Mouse (Mus musculus) CH12.LX (cell line): Measurements from ENCODE around the gene Sp3. TPM values are rescaled to one million over a fixed set of nuclear protein-coding genes. Genes with fewer than 3 reads are reported as not detected.
"Not testable (repeated sequence)": the region's sequence is repeated elsewhere in the genome, so short reads cannot be mapped to it uniquely, and the experiment has no call there.

Source experiments
- DNase-seq: peaks from one replicate; pipeline ENCODE4 v3.0.0-alpha.2; 2013; ENCODE audit errors: extremely low read depth
- H3K27ac ChIP-seq: 2 replicates; pipeline ENCODE4 v1.5.1; 2012; ENCODE audit warnings: low read depth, mild to moderate bottlenecking, control low read depth, moderate library complexity; ENCODE audit not compliant: insufficient read depth
- H3K27me3 ChIP-seq: replicated peaks from 2 replicates; pipeline ENCODE3; 2012; ENCODE audit warnings: inconsistent platforms
- H3K36me3 ChIP-seq, 2 experiments: replicated peaks in 1 of 2; 2 replicates each; pipeline versions ENCODE3 to v1.6.1; 2012; ENCODE audit warnings: inconsistent platforms in 1 of 2, low read length in 1 of 2, mild to moderate bottlenecking in 1 of 2, mixed read lengths in 1 of 2, moderate library complexity in 1 of 2; ENCODE audit not compliant: control insufficient read depth in 1 of 2, insufficient read depth in 1 of 2
- H3K4me1 ChIP-seq, 2 experiments: 2 replicates each; pipeline ENCODE4 v1.6.1; 2012; ENCODE audit warnings: inconsistent platforms in 1 of 2, moderate library complexity in 1 of 2; ENCODE audit not compliant: insufficient read depth in 2 of 2, control insufficient read depth in 1 of 2
- H3K4me2 ChIP-seq: 2 replicates; pipeline ENCODE4 v1.6.1; 2012; ENCODE audit warnings: low read depth, mild to moderate bottlenecking, control low read depth; ENCODE audit not compliant: poor library complexity, insufficient read depth, severe bottlenecking
- H3K4me3 ChIP-seq, 3 experiments: fragments of 150-350 bp in 1 of 3; sonication (generic) in 1 of 3; replicated peaks in 1 of 3; 2 replicates each; pipeline versions ENCODE3 to v1.5.1; 2011 to 2012; ENCODE audit warnings: low read depth in 2 of 3, low read length in 2 of 3, mild to moderate bottlenecking in 2 of 3, moderate library complexity in 2 of 3, control low read depth in 1 of 3, improper control_type of control experiment in 1 of 3, inconsistent platforms in 1 of 3, mixed read lengths in 1 of 3; ENCODE audit not compliant: poor library complexity in 1 of 3
- H3K79me2 ChIP-seq: replicated peaks from 2 replicates; pipeline ENCODE4 v1.6.1; 2012; ENCODE audit warnings: mild to moderate bottlenecking, moderate library complexity; ENCODE audit not compliant: control insufficient read depth, poor library complexity, insufficient read depth, severe bottlenecking; ENCODE audit errors: extremely low read depth
- H3K9ac ChIP-seq: 2 replicates; pipeline ENCODE4 v1.6.1; 2012; ENCODE audit warnings: low read depth, mild to moderate bottlenecking, control low read depth, moderate library complexity; ENCODE audit not compliant: insufficient read depth
- H3K9me3 ChIP-seq: replicated peaks from 2 replicates; pipeline ENCODE3; 2012; ENCODE audit warnings: low read length, inconsistent platforms, mixed read lengths
- BHLHE40 ChIP-seq: IDR thresholded peaks from 2 replicates; pipeline ENCODE4 v1.6.1; 2011; ENCODE audit warnings: mild to moderate bottlenecking, low read depth, low read length, improper control_type of control experiment
- CHD2 ChIP-seq: IDR thresholded peaks from 2 replicates; pipeline ENCODE4 v1.6.1; 2011; ENCODE audit warnings: low read length, improper control_type of control experiment
- CTCF ChIP-seq, 2 experiments: IDR thresholded peaks in 1 of 2; conservative IDR thresholded peaks in 1 of 2; 2 replicates each; pipeline ENCODE4 v1.5.1; 2011 to 2012; ENCODE audit warnings: low read depth in 2 of 2, low read length in 2 of 2, improper control_type of control experiment in 1 of 2, inconsistent platforms in 1 of 2, mild to moderate bottlenecking in 1 of 2, moderate library complexity in 1 of 2
- GABPA ChIP-seq: IDR thresholded peaks from 2 replicates; pipeline ENCODE4 v1.6.1; 2012; ENCODE audit warnings: low read depth, low read length, improper control_type of control experiment, inconsistent platforms; ENCODE audit not compliant: insufficient replicate concordance
- MAX ChIP-seq: IDR thresholded peaks from 2 replicates; pipeline ENCODE4 v1.6.1; 2011; ENCODE audit warnings: low read length, improper control_type of control experiment
- MAZ ChIP-seq: IDR thresholded peaks from 2 replicates; pipeline ENCODE4 v1.6.1; 2012; ENCODE audit warnings: low read depth, mild to moderate bottlenecking, inconsistent platforms, low read length, improper control_type of control experiment, moderate library complexity
- MEF2A ChIP-seq: IDR thresholded peaks from 2 replicates; pipeline ENCODE4 v1.6.1; 2014; ENCODE audit warnings: low read depth, mild to moderate bottlenecking, inconsistent platforms, low read length, improper control_type of control experiment, borderline replicate concordance
- NELFE ChIP-seq: IDR thresholded peaks from 2 replicates; pipeline ENCODE4 v1.6.1; 2011; ENCODE audit warnings: low read depth, low read length, improper control_type of control experiment
- POLR2A ChIP-seq: IDR thresholded peaks from 2 replicates; pipeline ENCODE4 v1.6.1; 2011; ENCODE audit warnings: low read depth, mild to moderate bottlenecking, improper control_type of control experiment, low read length
- TBP ChIP-seq: conservative IDR thresholded peaks from 2 replicates; pipeline ENCODE4 v1.6.1; 2011; ENCODE audit warnings: low read depth, low read length, improper control_type of control experiment
- ZC3H11A ChIP-seq: IDR thresholded peaks from 2 replicates; pipeline ENCODE4 v1.6.1; 2012; ENCODE audit warnings: low read depth, mild to moderate bottlenecking, inconsistent platforms, low read length, improper control_type of control experiment
- dilution Hi-C: fragments of 300-500 bp; cut with MboI; formaldehyde crosslinking; loops from 2 replicates; pipeline ENCODE4 v1.14.3; 2020; ENCODE audit warnings: low sequenced_read_pairs; ENCODE audit not compliant: extremely low pct_unique_long_range_greater_than_20kb, extremely low pct_ligation_motif_present
- in situ Hi-C: fragments of 300-500 bp; cut with MboI; formaldehyde crosslinking; loops from 3 replicates; pipeline ENCODE4 v1.14.3; 2019; ENCODE audit warnings: low sequenced_read_pairs, low pct_ligation_motif_present, low pct_unique_long_range_greater_than_20kb, mixed read lengths
- polyA plus RNA-seq: library from polyadenylated mRNA; unstranded; fragments of >175 nt; gene quantifications from 2 replicates; pipeline ENCODE4 v1.2.1, GENCODE M21; 2012; ENCODE audit warnings: low read depth; ENCODE audit not compliant: insufficient read length
- total RNA-seq, 2 experiments: library from RNA; depleted of rRNA; stranded (reverse); fragments of 300-350 nt in 1 of 2; fragments of >200 nt in 1 of 2; gene quantifications; 2 replicates each; pipeline ENCODE4 v1.2.3; 2012 to 2014

Sp3 gene
- total and polyA plus RNA-seq, 3 experiments = 37.7 to 86.8 (median 40.4) TPM

DNA sequence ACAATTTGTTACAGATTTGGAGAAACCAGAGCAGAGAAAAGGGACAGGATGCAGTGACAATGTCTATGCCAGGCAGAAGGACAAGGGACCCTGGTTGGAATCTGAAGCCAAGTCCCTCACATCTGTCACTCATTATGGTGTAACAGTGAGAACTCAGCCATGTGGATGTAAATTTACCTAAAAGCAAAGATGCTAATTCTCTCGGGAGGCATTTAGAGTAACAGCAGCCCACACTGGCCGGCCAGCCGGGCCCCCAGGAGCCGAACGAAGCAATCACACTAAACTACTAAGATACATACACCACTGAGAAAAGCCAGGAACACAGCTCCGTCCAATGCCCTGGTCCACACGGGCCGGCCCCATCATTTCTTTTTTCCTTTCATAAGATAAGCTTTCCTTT, 73.5 kb downstream of the Sp3 start:
- Histone ChIP-seq H3K27ac (no peak overlapping the region), H3K9me3 (no peaks in the 10 kb centered on the region), H3K4me2 (no peak overlapping the region), H3K36me3 (no peaks in the 10 kb centered on the region), H3K27me3 (no peaks in the 10 kb centered on the region), H3K4me1 (peaks cover 3 to 30% of the 10 kb centered on the region in 2 experiments), H3K9ac (no peak overlapping the region), H3K79me2 (no peaks in the 10 kb centered on the region), H3K4me3 (no peak overlapping the region)
- TF ChIP-seq ZC3H11A (no peak), BHLHE40 (no peak), MAZ (no peak), NELFE (no peak), POLR2A (no peak), MAX (no peak), GABPA (no peak), MEF2A (no peak), TBP (no peak), CTCF (conservative IDR thresholded peaks at IDR 0.05 in 1 of 2, IDR thresholded peaks at IDR 0.05 in 1 of 2; ENCODE audit: low read depth in 2 of 2, low read length in 2 of 2) (no peak)
- in situ Hi-C loops = no loop called here
- dilution Hi-C loops = no loop called here
- no peak for DNase-seq

DNA sequence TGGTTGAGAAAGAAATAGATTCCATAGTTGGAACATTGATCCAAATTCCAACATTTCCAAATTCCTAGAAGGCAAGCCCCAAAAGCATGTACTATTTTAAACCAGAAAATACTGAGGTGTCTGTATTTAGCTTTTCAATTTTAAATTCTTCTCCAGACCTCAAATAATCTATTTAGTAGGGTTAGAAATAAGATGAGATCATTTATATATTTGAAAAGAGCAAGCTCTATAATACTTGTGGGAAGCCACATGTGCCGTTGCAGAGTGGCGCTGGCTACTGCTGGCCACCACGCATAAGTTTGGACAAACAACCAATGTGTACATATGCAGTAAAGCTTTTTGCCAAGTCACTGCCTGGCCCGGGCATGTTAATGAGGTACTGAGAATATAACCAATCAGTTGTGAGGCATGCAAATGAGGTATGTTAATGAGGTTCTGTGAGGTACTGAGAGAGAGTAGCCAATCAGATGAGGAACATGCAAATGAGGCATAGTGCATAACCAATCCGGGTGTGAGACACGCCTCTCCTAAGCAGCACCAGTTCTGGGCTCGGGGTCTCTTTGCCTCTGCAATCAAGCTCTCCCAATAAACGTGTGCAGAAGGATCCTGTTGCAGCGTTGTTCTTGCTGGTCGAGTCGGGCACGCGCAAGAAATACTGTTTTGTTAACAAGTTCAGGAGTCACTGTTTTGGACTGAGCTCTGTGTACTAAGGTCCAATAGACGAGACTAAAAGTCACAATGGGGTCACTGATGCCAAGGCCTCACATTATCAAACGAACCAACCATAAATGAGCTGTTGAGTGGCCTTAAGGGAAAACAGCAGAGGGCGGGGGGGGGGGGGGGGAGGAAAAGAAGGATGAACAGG, 77.2 kb downstream of the Sp3 start:
- H3K9ac ChIP-seq, H3K79me2 ChIP-seq, H3K9me3 ChIP-seq, H3K27me3 ChIP-seq, H3K36me3 ChIP-seq, H3K4me2 ChIP-seq, in situ Hi-C loops, H3K27ac ChIP-seq, DNase-seq, H3K4me3 ChIP-seq, dilution Hi-C loops: not testable (repeated sequence)
- peaks cover 0 to 14% of the 10 kb centered on the region in 2 experiments; a peak in 2 of 4 replicates for H3K4me1 ChIP-seq

DNA sequence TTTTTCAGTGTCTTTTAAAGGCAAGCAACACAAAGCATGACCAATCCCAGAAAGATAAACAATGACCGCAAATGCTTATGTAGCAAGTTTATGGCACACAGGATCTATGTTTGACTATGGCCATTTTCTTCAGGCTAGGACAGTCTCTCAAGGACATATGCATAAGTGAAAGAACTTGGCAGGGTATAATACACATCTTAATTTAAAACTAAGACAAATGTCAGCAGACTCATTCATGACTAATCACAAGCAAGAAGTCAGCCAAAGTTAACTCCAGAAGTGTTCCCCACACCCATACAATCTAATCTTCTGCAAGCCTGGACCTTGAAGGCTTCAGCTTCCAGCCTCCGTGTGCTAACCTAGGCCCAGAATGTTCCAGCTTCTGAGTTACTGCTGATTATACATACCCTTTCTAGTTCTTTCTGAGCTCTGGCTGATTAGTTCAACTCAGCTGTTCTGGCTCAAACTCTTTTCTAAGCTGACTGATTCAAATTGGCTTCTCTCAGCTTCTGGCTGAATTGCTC, 81.4 kb downstream of the Sp3 start:
- Histone ChIP-seq H3K4me3 (no peak overlapping the region), H3K9me3 (peaks cover 8% of the 10 kb centered on the region), H3K4me1 (no peaks in the 10 kb centered on the region), H3K4me2 (no peak overlapping the region), H3K27me3 (no peaks in the 10 kb centered on the region)
- in situ Hi-C loops = no loop called here
- TF ChIP-seq CHD2 = no peak
- TF ChIP-seq, all 38 proteins: peak for 0
- H3K27ac ChIP-seq = no peak overlapping the region
- dilution Hi-C loops = no loop called here
- H3K9ac ChIP-seq = no peak overlapping the region
- DNase-seq = no peak
- H3K36me3 ChIP-seq = no peaks in the 10 kb centered on the region
- H3K79me2 ChIP-seq = no peaks in the 10 kb centered on the region
